Comparison of ENCODE assay signal across 8 mouse cellular contexts in the genomic region with DNA sequence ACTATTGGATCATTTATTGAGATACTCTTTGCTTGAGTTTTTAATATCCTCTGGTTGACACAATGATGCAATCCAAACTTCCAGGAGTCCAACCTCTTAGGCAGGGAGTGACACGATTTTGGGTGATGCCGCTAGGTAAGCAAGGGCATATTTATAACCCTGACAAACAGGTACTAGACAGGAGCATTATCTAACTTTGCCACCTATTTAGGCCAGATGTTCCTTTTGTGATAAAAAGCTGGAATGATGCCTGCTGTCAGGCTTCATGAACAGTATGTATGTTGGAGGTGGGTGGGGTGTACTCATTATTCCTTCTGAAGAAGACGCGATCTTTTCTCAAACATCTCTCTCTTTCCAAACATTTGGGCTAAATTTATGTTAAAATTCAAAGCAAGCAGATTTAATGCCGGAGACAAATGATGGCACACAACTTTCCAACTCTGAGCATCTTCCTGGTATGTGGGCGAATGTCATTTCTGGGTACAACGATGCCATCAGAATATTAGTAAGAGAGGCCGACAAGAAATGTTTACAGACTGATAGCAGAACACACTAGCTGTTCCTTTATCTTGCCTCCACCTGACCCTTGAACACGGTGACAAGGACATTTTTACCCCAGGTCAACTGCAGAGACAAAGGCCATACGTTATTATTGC. TPM values are rescaled to one million over a fixed set of nuclear protein-coding genes. Genes with fewer than 3 reads are reported as not detected.
DNase-seq lines count a peak whose midpoint lies in the region; ATAC-seq lines count a peak whose summit lies in the region.

No protein-coding gene starts in this region.

- H3K27me3 ChIP-seq in forebrain, embryonic 13.5 days: no peaks in the 10 kb centered on the region
- no peaks in the 10 kb centered on the region for H3K27me3 ChIP-seq in liver, embryonic 12.5 days (replicated peaks)

- peak overlapping the region; percentile 93; the same call in 1 of the 2 replicates for H3K27ac ChIP-seq in forebrain, embryonic 13.5 days
- peak overlapping the region; percentile 92 for H3K27ac ChIP-seq in liver, embryonic 12.5 days

- H3K4me1 ChIP-seq in forebrain, embryonic 13.5 days: peaks cover 36% of the 10 kb centered on the region
- peaks cover 58% of the 10 kb centered on the region for H3K4me1 ChIP-seq in liver, embryonic 12.5 days

- WGBS in forebrain, embryonic 13.5 days: 64% methylated on average over 10 of the region's 10 CpGs
- 33% methylated on average over 10 of the region's 10 CpGs for WGBS in liver, embryonic 12.5 days (ENCODE audit: insufficient replicate concordance)

- H3K9me3 ChIP-seq in forebrain, embryonic 13.5 days (replicated peaks): no peaks in the 10 kb centered on the region
- H3K9me3 ChIP-seq in liver, embryonic 12.5 days (replicated peaks): no peaks in the 10 kb centered on the region

- H3K9ac ChIP-seq in forebrain, embryonic 13.5 days: peak overlapping the region; percentile 98
- peak overlapping the region; percentile 100 for H3K9ac ChIP-seq in liver, embryonic 12.5 days

- no peaks in the 10 kb centered on the region for H3K36me3 ChIP-seq in forebrain, embryonic 13.5 days (ENCODE audit: poor library complexity, severe bottlenecking)
- 0 out of 2 replicates have a peak, but pooled peaks cover 3% of the 10 kb centered on the region for H3K36me3 ChIP-seq in liver, embryonic 12.5 days

- ATAC-seq in cerebellum, adult (ENCODE audit: insufficient number of reproducible peaks, low FRiP score, low TSS enrichment): no peak
- no peak for ATAC-seq in forebrain, embryonic 13.5 days
- peak; percentile 62 for ATAC-seq in liver, embryonic 12.5 days
- no peak for ATAC-seq in monocyte, adult 5-6 weeks (replicated peaks; ENCODE audit: insufficient number of reproducible peaks, low FRiP score, low TSS enrichment, poor library complexity, severe bottlenecking)

- H3K4me3 ChIP-seq in forebrain, embryonic 13.5 days: peak overlapping the region; percentile 97
- H3K4me3 ChIP-seq in liver, embryonic 12.5 days: peak overlapping the region; percentile 99

- peak overlapping the region; percentile 96 for H3K4me2 ChIP-seq in forebrain, embryonic 13.5 days
- peak overlapping the region; percentile 87 for H3K4me2 ChIP-seq in liver, embryonic 12.5 days

- peak; percentile 48 for DNase-seq in cerebellum, adult 9-10 months
- DNase-seq in CD4-positive helper T cell, adult 2 months (ENCODE audit: low read depth, low spot score): peak; percentile 3
- peak; percentile 34 for DNase-seq in yolk sac, embryonic 10.5 days (ENCODE audit: low spot score)
- no peak for DNase-seq in adrenal gland, adult 8-10 months

RNA-seq across cellular contexts. Expression of a gene that starts 0.6 kb away (rescaled TPM):
- 156 and 182 TPM in 2 replicates for polyA plus RNA-seq in forebrain, embryonic 13.5 days (2015; fragmentation: Nextera tagmentation; extraction: Ambion mirVana)
- polyA plus RNA-seq in liver, embryonic 12.5 days (2016; fragmentation: Nextera tagmentation; extraction: Ambion mirVana): 175 and 177 TPM in 2 replicates
- 201 to 306 TPM (median 209 TPM) in 3 replicates for total RNA-seq in monocyte, adult 5-6 weeks (2017)
- 100 to 1,000 TPM; 161 to 201 (median 178) TPM for total RNA-seq in adrenal gland, adult 8-10 months (2022)
